Mouse (Mus musculus) neural tube, embryonic 11.5 days (tissue): Measurements from ENCODE around the gene Pramel5. TPM values are rescaled to one million over a fixed set of nuclear protein-coding genes. Genes with fewer than 3 reads are reported as not detected.
"Not testable (repeated sequence)": the region's sequence is repeated elsewhere in the genome, so short reads cannot be mapped to it uniquely, and the experiment has no call there.

Experiments
- ATAC-seq: fragments of 200-750 bp; cut with Nextera tagmentation; 2 replicates; pipeline ENCODE4 v1.8.0; 2017; ENCODE audit warnings: moderate number of reproducible peaks, mild to moderate bottlenecking, moderate TSS enrichment, moderate library complexity; ENCODE audit not compliant: insufficient read depth, low FRiP score, low TSS enrichment
- DNase-seq: peaks from one replicate; pipeline ENCODE4 v3.0.0-alpha.2; 2015; ENCODE audit warnings: low spot score
- H3K27ac ChIP-seq: fragments of 300-500 bp; sonication (generic); 2 replicates; pipeline ENCODE4 v1.5.1; 2014; ENCODE audit warnings: low read depth, mild to moderate bottlenecking, low read length
- H3K27me3 ChIP-seq: fragments of 300-500 bp; sonication (generic); 2 replicates; pipeline ENCODE4 v1.6.1; 2014; ENCODE audit warnings: mild to moderate bottlenecking, low read length, mixed read lengths; ENCODE audit not compliant: control insufficient read depth, insufficient read depth
- H3K36me3 ChIP-seq: fragments of 300-500 bp; sonication (generic); 2 replicates; pipeline ENCODE4 v1.6.1; 2014; ENCODE audit warnings: mild to moderate bottlenecking, low read length, moderate library complexity, mixed read lengths; ENCODE audit not compliant: control insufficient read depth, insufficient read depth
- H3K4me1 ChIP-seq: fragments of 300-500 bp; sonication (generic); 2 replicates; pipeline ENCODE4 v1.6.1; 2014; ENCODE audit warnings: low read length, mixed read lengths; ENCODE audit not compliant: control insufficient read depth, insufficient read depth
- H3K4me2 ChIP-seq: fragments of 300-500 bp; sonication (generic); 2 replicates; pipeline ENCODE4 v1.6.1; 2014; ENCODE audit warnings: low read depth, mild to moderate bottlenecking, moderate library complexity
- H3K4me3 ChIP-seq: fragments of 300-500 bp; sonication (generic); 2 replicates; pipeline ENCODE4 v1.5.1; 2014; ENCODE audit warnings: low read depth, low read length
- H3K9ac ChIP-seq: fragments of 300-500 bp; sonication (generic); 2 replicates; pipeline ENCODE4 v1.6.1; 2014; ENCODE audit warnings: mild to moderate bottlenecking, low read length
- H3K9me3 ChIP-seq: fragments of 300-500 bp; sonication (generic); 2 replicates; pipeline ENCODE4 v1.6.1; 2016; ENCODE audit warnings: low read length; ENCODE audit not compliant: control insufficient read depth
- WGBS: fragments of 180-500 bp; shearing (Covaris S2); extraction: QIAGEN DNeasy Blood & Tissue Kit; methylation state at CpG from one replicate; pipeline ENCODE4 v1.1.7; 2014; 5-methylcytosine and 5-hydroxymethylcytosine counted together
- polyA plus RNA-seq: library from polyadenylated mRNA; unstranded; fragments of >200 nt; fragmentation: Nextera tagmentation; extraction: Ambion mirVana; gene quantifications from 2 replicates; pipeline ENCODE4 v1.2.1, GENCODE M21; 2014

The Pramel5 gene
- not detected in 2 replicates for polyA plus RNA-seq

DNA sequence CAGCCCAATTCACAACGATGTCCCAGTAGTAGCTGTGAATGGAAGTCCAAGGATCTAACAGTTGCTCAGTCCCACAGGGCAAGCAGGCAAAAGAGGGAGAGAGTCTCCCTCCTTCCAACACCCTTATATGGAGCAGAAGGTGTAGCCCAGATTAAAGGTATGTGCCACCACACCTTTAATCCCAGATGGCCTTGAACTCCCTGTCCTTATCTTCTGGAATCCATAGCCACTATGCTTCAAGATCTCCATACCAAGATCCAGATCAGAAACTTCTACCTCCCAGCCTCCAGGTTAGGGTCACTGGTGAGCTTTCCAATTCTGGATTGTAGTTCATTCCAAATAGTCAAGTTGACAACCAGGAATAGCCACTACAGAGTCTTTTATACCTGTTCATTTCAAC is at the start of gene Pramel5:
TSS of gene Pramel5 (minus strand) at position 101 of the 400 bp plus-strand sequence.
- not testable (repeated sequence) for ATAC-seq

DNA sequence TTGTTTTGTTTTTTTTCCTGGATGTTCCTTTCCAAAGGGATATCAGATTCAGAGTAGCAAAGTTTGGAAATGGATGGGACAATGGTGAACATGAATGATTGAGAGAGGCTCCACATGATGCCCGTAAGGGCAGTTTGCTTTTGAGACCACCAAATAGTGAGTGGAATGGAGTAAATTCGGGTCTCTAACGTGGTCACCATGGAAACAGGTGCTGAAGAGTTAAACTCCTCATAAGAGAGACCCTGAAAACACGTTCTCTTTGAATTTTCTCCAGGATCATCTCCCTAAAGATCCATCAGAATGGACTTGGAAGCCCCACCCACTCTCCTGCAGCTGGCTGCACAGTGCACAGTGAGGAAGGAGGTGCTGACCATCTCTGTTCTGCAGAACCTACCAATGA is 49.7 kb upstream of the Pramel5 start, which contains the start of gene Gm13128:
TSS of gene Gm13128 (plus strand) at position 301 of the 400 bp plus-strand sequence.
- not testable (repeated sequence) for H3K9ac ChIP-seq, H3K4me3 ChIP-seq, ATAC-seq, H3K36me3 ChIP-seq, H3K27ac ChIP-seq, H3K4me1 ChIP-seq, DNase-seq, H3K27me3 ChIP-seq, H3K4me2 ChIP-seq, H3K9me3 ChIP-seq
- WGBS = 73% methylated on average over 4 of the region's 4 CpGs

More for the DNA sequence above, at the start of gene Pramel5:
- H3K36me3 ChIP-seq, H3K4me3 ChIP-seq, H3K9me3 ChIP-seq, H3K9ac ChIP-seq, H3K27ac ChIP-seq, H3K27me3 ChIP-seq, DNase-seq, H3K4me2 ChIP-seq, H3K4me1 ChIP-seq: not testable (repeated sequence)
- WGBS = 92% methylated on average over 1 of the region's 1 CpGs

GRCm38 (mm10) chr4:144312666-144313460 is 32.6 kb upstream of the Pramel5 start:
- not testable (repeated sequence) for H3K9ac ChIP-seq, DNase-seq, ATAC-seq, H3K27ac ChIP-seq, H3K4me3 ChIP-seq, H3K4me2 ChIP-seq, H3K36me3 ChIP-seq, H3K9me3 ChIP-seq, H3K27me3 ChIP-seq, H3K4me1 ChIP-seq
- 78% methylated on average over 2 of the region's 2 CpGs for WGBS

DNA sequence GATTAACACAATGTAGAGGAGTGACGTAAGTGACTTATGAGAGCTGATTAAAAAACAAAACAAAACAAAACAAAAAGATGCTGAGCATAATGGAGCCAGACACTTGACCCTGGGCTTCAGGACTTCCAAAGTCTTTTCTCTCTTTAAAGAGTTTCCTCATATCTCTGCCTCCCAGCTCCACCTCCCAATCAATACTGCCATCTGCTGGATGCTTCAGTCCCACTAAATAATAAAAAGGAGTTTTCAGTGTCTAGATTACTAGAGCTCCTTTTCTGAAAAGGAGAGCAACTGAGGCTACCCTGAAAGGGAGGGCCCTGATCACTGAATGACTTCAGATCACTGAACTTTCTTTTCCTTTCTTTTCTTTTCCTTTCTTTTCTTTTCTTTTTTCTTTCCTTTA is 19.1 kb upstream of the Pramel5 start:
- not testable (repeated sequence) for H3K27me3 ChIP-seq, H3K9ac ChIP-seq, H3K4me1 ChIP-seq, H3K4me2 ChIP-seq, H3K9me3 ChIP-seq, H3K27ac ChIP-seq, ATAC-seq, H3K4me3 ChIP-seq, H3K36me3 ChIP-seq, DNase-seq
- WGBS = 59% methylated on average over 1 of the region's 1 CpGs

DNA sequence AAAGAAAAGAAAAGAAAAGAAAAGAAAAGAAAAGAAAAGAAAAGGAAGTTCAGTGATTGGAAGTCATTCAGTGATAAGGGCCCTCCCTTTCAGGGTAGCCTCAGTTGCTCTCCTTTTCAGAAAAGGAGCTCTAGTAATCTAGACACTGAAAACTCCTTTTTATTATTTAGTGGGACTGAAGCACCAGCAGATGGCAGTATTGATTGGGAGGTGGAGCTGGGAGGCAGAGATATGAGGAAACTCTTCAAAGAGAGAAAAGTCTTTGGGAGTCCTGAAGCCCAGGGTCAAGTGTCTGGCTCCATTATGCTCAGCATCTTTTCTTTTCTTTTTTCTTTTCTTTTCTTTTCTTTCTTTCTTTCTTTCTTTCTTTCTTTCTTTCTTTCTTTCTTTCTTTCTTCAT is 25.5 kb downstream of the Pramel5 start:
- H3K4me1 ChIP-seq, ATAC-seq: not testable (repeated sequence)

More for the DNA sequence above, 25.5 kb downstream of the Pramel5 start:
- not testable (repeated sequence) for H3K9me3 ChIP-seq, H3K27me3 ChIP-seq, DNase-seq, H3K4me3 ChIP-seq, H3K9ac ChIP-seq, H3K27ac ChIP-seq, H3K4me2 ChIP-seq, H3K36me3 ChIP-seq

Other genes with a start within 250 kb of the Pramel5 start
- gene Pramel4, start 221.4 kb downstream of the Pramel5 start, polyA plus RNA-seq = not detected in 2 replicates
- gene Gm13102, start 174.0 kb downstream of the Pramel5 start, polyA plus RNA-seq = not detected in 2 replicates
- not detected in 2 replicates for gene Oog3, start 117.8 kb downstream of the Pramel5 start, polyA plus RNA-seq
- not detected in 2 replicates for gene Oog2, start 89.8 kb downstream of the Pramel5 start, polyA plus RNA-seq
- gene C87977, start 67.2 kb downstream of the Pramel5 start, polyA plus RNA-seq = not detected in 2 replicates
- gene Gm13128, start 49.8 kb upstream of the Pramel5 start, polyA plus RNA-seq = not detected in 2 replicates
- not detected in 2 replicates for gene Gm13119, start 77.5 kb upstream of the Pramel5 start, polyA plus RNA-seq
- gene Pramef20, start 97.4 kb upstream of the Pramel5 start, polyA plus RNA-seq = not detected in 2 replicates
- not detected in 2 replicates for gene Pramef12, start 128.0 kb upstream of the Pramel5 start, polyA plus RNA-seq
- not detected in 2 replicates for gene 1700012P22Rik, start 158.3 kb upstream of the Pramel5 start, polyA plus RNA-seq
- gene Gm9944, start 172.8 kb upstream of the Pramel5 start, polyA plus RNA-seq = not detected in 2 replicates
- not detected in 2 replicates for gene Aadacl3, start 183.3 kb upstream of the Pramel5 start, polyA plus RNA-seq
- not detected in 2 replicates for gene 9430007A20Rik, start 239.3 kb upstream of the Pramel5 start, polyA plus RNA-seq